In genomic region chr3:98046305-98046704, GRCm38 (mm10) we compare ENCODE assay signal across 9 mouse cellular contexts. TPM values are rescaled to one million over a fixed set of nuclear protein-coding genes. Genes with fewer than 3 reads are reported as not detected.
DNase-seq lines count a peak whose midpoint lies in the region; ATAC-seq and TF ChIP-seq lines count a peak whose summit lies in the region.
"Had no signal": no experiment of that assay in that cellular context is flagged by ENCODE, and none has a peak within 500 bp of the region (broad histone marks: within the 10 kb centered on the region; RNA-seq: fewer than 3 reads in every experiment).

No protein-coding gene starts in this region.

- no peak overlapping the region for H3K4me3 ChIP-seq in layer of hippocampus, adult 2 months
- H3K4me3 ChIP-seq: erythroblast, embryonic 14.5 days had no signal

- intact Hi-C loops in left cerebral cortex, postnatal 36 days (cut with DNase I), result no loop called here

- no peak for DNase-seq in layer of hippocampus, adult 2 months (ENCODE audit: low spot score in 2 of 2)
- DNase-seq in layer of hippocampus, postnatal 10 days (ENCODE audit: low spot score in 2 of 2), result no peak
- DNase-seq in liver, result peak; percentile 66
- no peak for DNase-seq in right cerebral cortex, postnatal 36 days (ENCODE audit: low spot score in 2 of 2)
- no peak for DNase-seq in left cerebral cortex, postnatal 36 days (ENCODE audit: low spot score in 2 of 2)
- no peak for DNase-seq in adrenal gland, adult 8-10 months

- no peak for TF ChIP-seq CTCF in layer of hippocampus, adult 2 months (conservative IDR thresholded peaks at IDR 0.05)

- ATAC-seq in erythroblast, adult 5-6 weeks (replicated peaks; ENCODE audit: low FRiP score, poor library complexity, severe bottlenecking), result peak; percentile 89
- peak; percentile 90 for ATAC-seq in neutrophil, adult 5-6 weeks (ENCODE audit: extremely low read depth, insufficient number of reproducible peaks, low FRiP score, poor library complexity, severe bottlenecking)

- H3K27ac ChIP-seq in layer of hippocampus, adult 2 months, result peak overlapping the region; percentile 86

RNA-seq across cellular contexts. Expression of gene Notch2, which starts 33.0 kb away (rescaled TPM):
- total RNA-seq in layer of hippocampus, adult 2 months (2021), result 10 to 100 TPM; 22.2 to 25.5 TPM
- total RNA-seq in layer of hippocampus, postnatal 10 days (2021), result 10 to 100 TPM; 28.6 to 32.5 TPM
- 11.1 and 14.4 TPM in 2 replicates for total RNA-seq in erythroblast, adult 5-6 weeks (2015; ENCODE audit: low replicate concordance)
- total RNA-seq in erythroblast, adult 5-6 weeks (2017; ENCODE audit: low replicate concordance), result 11.2 and 11.5 TPM in 2 replicates
- 219 and 232 TPM in 2 replicates for total RNA-seq in neutrophil, adult 5-6 weeks (2017)
- total RNA-seq in left cerebral cortex, postnatal 36 days (2021), result 10 to 100 TPM; 10.8 to 14.0 TPM
- 10 to 100 TPM; 73.6 to 99.3 (median 77.1) TPM for total RNA-seq in adrenal gland, adult 8-10 months (2022)
